Mouse (Mus musculus) kidney, postnatal 0 days (tissue): ENCODE data around the gene Brwd3. TPM values are rescaled to one million over a fixed set of nuclear protein-coding genes. Genes with fewer than 3 reads are reported as not detected.

Experiments used
- ATAC-seq: fragments of 200-750 bp; cut with Nextera tagmentation; replicated peaks from 2 replicates; pipeline ENCODE4 v1.8.0; 2017; ENCODE audit warnings: low read depth, moderate number of reproducible peaks, moderate TSS enrichment, moderate library complexity; ENCODE audit not compliant: low FRiP score
- DNase-seq: peaks from one replicate; pipeline ENCODE4 v3.0.0-alpha.2; 2016; ENCODE audit warnings: low spot score
- H3K27ac ChIP-seq: fragments of 300-500 bp; sonication (generic); 2 replicates; pipeline ENCODE4 v1.5.1; 2014; ENCODE audit warnings: mild to moderate bottlenecking
- H3K27me3 ChIP-seq: fragments of 300-500 bp; sonication (generic); 2 replicates; pipeline ENCODE4 v1.6.1; 2014; ENCODE audit warnings: low read length, mixed read lengths; ENCODE audit not compliant: insufficient read depth
- H3K36me3 ChIP-seq: fragments of 300-500 bp; sonication (generic); 2 replicates; pipeline ENCODE4 v1.6.1; 2014; ENCODE audit warnings: low read length, mixed read lengths; ENCODE audit not compliant: insufficient read depth
- H3K4me1 ChIP-seq: fragments of 300-500 bp; sonication (generic); replicated peaks from 2 replicates; pipeline ENCODE4 v1.6.1; 2014; ENCODE audit warnings: antibody characterized with exemption, low read length, mixed read lengths; ENCODE audit not compliant: insufficient read depth
- H3K4me2 ChIP-seq: fragments of 300-500 bp; sonication (generic); 2 replicates; pipeline ENCODE4 v1.6.1; 2014; ENCODE audit warnings: mild to moderate bottlenecking, low read length, moderate library complexity, mixed read lengths
- H3K4me3 ChIP-seq: fragments of 300-500 bp; sonication (generic); replicated peaks from 2 replicates; pipeline ENCODE4 v1.5.1; 2014; ENCODE audit warnings: low read depth, low read length
- H3K9ac ChIP-seq: fragments of 300-500 bp; sonication (generic); 2 replicates; pipeline ENCODE4 v1.6.1; 2014; ENCODE audit warnings: low read depth, low read length
- H3K9me3 ChIP-seq: fragments of 300-500 bp; sonication (generic); replicated peaks from 2 replicates; pipeline ENCODE4 v1.6.1; 2016; ENCODE audit warnings: low read length, inconsistent platforms, mixed read lengths
- CTCF ChIP-seq: IDR thresholded peaks from 2 replicates; pipeline ENCODE4 v1.5.1; 2016; ENCODE audit warnings: antibody characterized with exemption, low read depth, mild to moderate bottlenecking, moderate library complexity
- WGBS: fragments of 180-500 bp; shearing (Covaris S2); extraction: QIAGEN DNeasy Blood & Tissue Kit; methylation state at CpG from one replicate; pipeline ENCODE4 v1.1.7; 2014; 5-methylcytosine and 5-hydroxymethylcytosine counted together
- polyA plus RNA-seq: library from polyadenylated mRNA; unstranded; fragments of >200 nt; fragmentation: Nextera tagmentation; extraction: Ambion mirVana; gene quantifications from 2 replicates; pipeline ENCODE4 v1.2.1, GENCODE M21; 2015

Brwd3 gene
- polyA plus RNA-seq, 1 experiment from 2014 or later = 1.9 TPM

DNA sequence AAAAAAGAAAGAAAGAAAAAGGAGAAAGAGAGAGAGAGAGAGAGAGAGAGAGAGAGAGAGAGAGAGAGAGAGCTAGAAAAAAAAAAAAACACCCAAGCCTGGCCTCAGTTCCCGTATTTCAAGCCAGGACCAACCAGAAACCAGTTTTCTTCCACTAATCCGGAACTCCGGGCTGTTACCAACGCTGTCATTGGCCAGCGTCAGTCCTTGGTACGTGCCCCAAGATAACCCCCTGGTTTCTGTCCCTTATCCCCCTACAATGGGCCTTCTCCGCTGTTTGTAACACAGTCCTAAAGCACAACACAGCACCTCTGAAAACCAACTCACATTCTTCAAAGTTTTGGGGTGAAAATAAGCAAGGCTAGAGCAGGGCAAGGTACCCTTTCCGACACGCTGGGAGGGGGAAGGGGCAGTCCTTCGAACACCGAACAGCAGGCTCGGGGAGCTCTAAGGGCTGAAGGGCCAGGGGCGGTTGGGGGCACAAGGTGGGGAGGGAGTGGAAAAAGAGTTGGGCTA lies 1.4 kb downstream of the Brwd3 start:
- peak; percentile 83 for ATAC-seq
- peak overlapping the region; percentile 58 for H3K4me2 ChIP-seq
- DNase-seq = peak; percentile 89
- WGBS = 18% methylated on average over 13 of the region's 13 CpGs
- H3K9me3 ChIP-seq = no peaks in the 10 kb centered on the region
- peak overlapping the region; percentile 55 for H3K4me3 ChIP-seq
- no peaks in the 10 kb centered on the region for H3K4me1 ChIP-seq
- H3K36me3 ChIP-seq = no peaks in the 10 kb centered on the region
- H3K9ac ChIP-seq = peak overlapping the region; percentile 65
- no peaks in the 10 kb centered on the region for H3K27me3 ChIP-seq
- no peak for TF ChIP-seq CTCF
- peak overlapping the region; percentile 84 for H3K27ac ChIP-seq

DNA sequence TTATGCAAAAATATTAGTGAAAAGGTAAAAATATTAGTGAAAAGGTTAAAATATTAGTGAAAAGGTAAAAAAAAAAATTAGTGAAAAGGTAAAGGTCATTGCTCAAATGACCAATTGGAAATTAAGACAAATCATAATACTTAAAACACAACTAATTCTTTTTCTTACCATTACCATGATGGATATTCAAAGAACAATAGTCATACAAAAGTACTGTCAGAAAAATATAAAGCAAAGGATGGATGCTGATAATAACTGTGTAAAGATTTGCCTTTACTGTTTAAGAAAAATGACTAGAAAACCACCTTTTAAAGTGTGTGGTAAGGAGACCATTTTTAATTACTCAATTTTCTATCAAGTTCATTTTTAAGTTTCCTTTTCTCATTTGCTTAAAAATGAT lies 2.9 kb downstream of the Brwd3 start:
- Histone ChIP-seq H3K36me3 (no peaks in the 10 kb centered on the region), H3K9ac (no peak overlapping the region), H3K4me2 (no peak overlapping the region), H3K9me3 (no peaks in the 10 kb centered on the region), H3K27ac (no peak overlapping the region), H3K4me3 (no peak overlapping the region), H3K27me3 (no peaks in the 10 kb centered on the region), H3K4me1 (no peaks in the 10 kb centered on the region)
- DNase-seq (no peak), ATAC-seq (no peak)
- no peak for TF ChIP-seq CTCF

- Histone ChIP-seq H3K27me3 (no peaks in the 10 kb centered on the region), H3K9me3 (no peaks in the 10 kb centered on the region), H3K4me1 (no peaks in the 10 kb centered on the region), H3K9ac (no peak overlapping the region), H3K27ac (no peak overlapping the region), H3K36me3 (no peaks in the 10 kb centered on the region), H3K4me2 (no peak overlapping the region), H3K4me3 (no peak overlapping the region)
- DNase-seq (no peak), ATAC-seq (no peak)
- 62% methylated on average over 2 of the region's 2 CpGs for WGBS
- no peak for TF ChIP-seq CTCF
These were observed 6.1 kb downstream of the Brwd3 start for GRCm38 (mm10) chrX:108828111-108828510.

DNA sequence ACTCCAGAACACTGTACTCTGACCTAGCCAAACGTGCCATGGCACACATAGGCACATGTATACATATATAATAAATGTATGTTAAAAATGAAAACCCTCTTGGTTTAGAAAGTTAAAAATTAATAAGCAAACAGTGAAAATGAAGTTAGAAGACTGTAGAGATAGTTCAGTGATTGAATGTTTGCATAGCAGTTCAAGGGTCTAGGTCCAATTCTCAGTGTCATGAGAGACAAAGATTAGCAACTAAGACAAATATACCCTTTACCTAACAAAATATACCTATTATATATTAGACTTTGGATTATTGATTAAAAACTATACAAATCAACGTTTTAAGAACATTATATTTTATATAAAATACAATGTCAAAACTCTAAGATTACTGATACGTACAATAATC lies 36.9 kb downstream of the Brwd3 start:
- no peak for ATAC-seq

GRCm38 (mm10) chrX:108783724-108784123 lies 50.4 kb downstream of the Brwd3 start:
- Histone ChIP-seq H3K9me3 (no peaks in the 10 kb centered on the region), H3K36me3 (no peaks in the 10 kb centered on the region), H3K4me3 (no peak overlapping the region), H3K4me1 (no peaks in the 10 kb centered on the region), H3K27me3 (no peaks in the 10 kb centered on the region), H3K9ac (no peak overlapping the region), H3K27ac (no peak overlapping the region), H3K4me2 (no peak overlapping the region)
- ATAC-seq = no peak
- WGBS = 93% methylated on average over 4 of the region's 4 CpGs
- no peak for TF ChIP-seq CTCF
- no peak for DNase-seq

More for the DNA sequence above, 36.9 kb downstream of the Brwd3 start:
- Histone ChIP-seq H3K4me1 (no peaks in the 10 kb centered on the region), H3K36me3 (no peaks in the 10 kb centered on the region), H3K9me3 (no peaks in the 10 kb centered on the region), H3K27me3 (no peaks in the 10 kb centered on the region), H3K9ac (no peak overlapping the region), H3K4me3 (no peak overlapping the region), H3K27ac (no peak overlapping the region), H3K4me2 (no peak overlapping the region)
- TF ChIP-seq CTCF = no peak
- 71% methylated on average over 3 of the region's 3 CpGs for WGBS
- no peak for DNase-seq

DNA sequence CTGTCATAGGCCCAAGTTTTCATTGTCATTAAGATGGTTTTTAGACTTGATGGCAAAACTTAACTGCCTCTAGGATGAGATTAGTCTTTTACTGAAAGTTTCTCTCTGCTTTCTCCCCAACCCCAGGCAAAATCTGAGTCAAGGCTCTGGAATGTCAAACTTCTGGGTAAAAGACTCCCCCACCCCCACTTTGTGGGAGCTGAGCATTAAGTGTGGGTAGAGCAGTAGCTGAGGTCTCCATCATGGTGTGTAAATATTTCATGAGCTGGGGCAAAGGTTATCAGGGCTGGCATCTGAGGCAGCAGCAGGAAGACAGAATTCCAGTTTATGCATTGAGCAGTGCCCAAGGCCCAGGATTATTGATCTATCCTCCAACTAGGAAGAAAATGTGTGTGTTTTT lies 102.4 kb downstream of the Brwd3 start:
- Histone ChIP-seq H3K36me3 (no peaks in the 10 kb centered on the region), H3K4me2 (no peak overlapping the region), H3K4me3 (no peak overlapping the region), H3K27me3 (no peaks in the 10 kb centered on the region), H3K9ac (no peak overlapping the region), H3K27ac (no peak overlapping the region), H3K4me1 (no peaks in the 10 kb centered on the region), H3K9me3 (no peaks in the 10 kb centered on the region)
- DNase-seq (peak; percentile 3), ATAC-seq (no peak)
- TF ChIP-seq CTCF = no peak

DNA sequence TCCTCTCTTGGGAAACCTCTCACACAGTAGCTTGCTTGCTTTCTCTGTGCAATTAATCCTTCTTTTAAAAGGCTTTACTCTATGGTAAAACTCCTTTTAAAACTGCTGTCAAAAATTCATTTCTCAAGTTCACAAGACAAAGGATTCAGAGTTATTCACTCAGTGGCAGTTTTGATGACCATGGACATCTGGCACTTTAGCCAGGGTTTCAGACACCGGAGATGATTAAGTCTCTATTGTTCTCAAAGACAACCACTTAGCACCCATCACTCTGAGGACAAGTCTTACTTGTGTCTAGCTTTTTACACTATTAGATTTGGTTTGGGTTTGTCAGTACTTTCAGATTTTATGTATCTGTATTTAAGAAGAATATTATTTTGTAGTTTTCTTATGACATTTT lies 104.6 kb downstream of the Brwd3 start:
- Histone ChIP-seq H3K4me1 (no peaks in the 10 kb centered on the region), H3K36me3 (no peaks in the 10 kb centered on the region), H3K27me3 (no peaks in the 10 kb centered on the region), H3K4me2 (no peak overlapping the region), H3K4me3 (no peak overlapping the region), H3K9ac (no peak overlapping the region), H3K27ac (no peak overlapping the region), H3K9me3 (no peaks in the 10 kb centered on the region)
- ATAC-seq = no peak
- no peak for DNase-seq
- WGBS = 83% methylated on average over 1 of the region's 1 CpGs
- TF ChIP-seq CTCF = no peak
